Mouse (Mus musculus) G1E (cell line): Measurements from ENCODE around the gene Myrf.

Source experiments
- CTCF ChIP-seq: IDR thresholded peaks from 2 replicates; pipeline ENCODE4 v1.5.1; 2012; ENCODE audit warnings: low read depth, low read length, inconsistent platforms, mixed read lengths
- GATA1 ChIP-seq: IDR thresholded peaks from 2 replicates; pipeline ENCODE4 v1.6.1; 2012; ENCODE audit warnings: borderline replicate concordance, low read length, inconsistent platforms, mixed read lengths
- POLR2AphosphoS5 ChIP-seq: IDR thresholded peaks from 2 replicates; pipeline ENCODE4 v1.6.1; 2012; ENCODE audit warnings: low read depth, low read length, inconsistent platforms; ENCODE audit not compliant: insufficient replicate concordance
- TAL1 ChIP-seq: conservative IDR thresholded peaks from 2 replicates; pipeline ENCODE4 v1.6.1; 2012; ENCODE audit warnings: low read depth, low read length, inconsistent platforms, mixed read lengths

DNA sequence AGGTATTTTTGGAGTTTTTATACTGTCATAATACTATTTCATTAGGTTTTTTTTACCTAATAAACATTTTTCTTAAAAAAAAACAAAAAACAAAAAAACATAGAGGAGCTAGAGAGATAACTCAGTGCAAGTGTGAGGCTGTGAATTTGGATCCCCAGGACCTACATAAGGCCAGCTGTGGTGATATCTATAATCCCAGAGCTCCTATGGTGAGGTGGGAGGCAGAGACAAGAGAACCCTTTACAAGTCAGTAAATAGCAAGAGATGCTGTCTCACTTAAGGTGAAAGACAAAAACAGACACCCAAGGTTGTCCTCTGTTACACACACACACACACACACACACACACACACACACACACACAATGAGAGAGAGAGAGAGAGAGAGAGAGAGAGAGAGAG is 71.4 kb downstream of the Myrf start:
- TF ChIP-seq CTCF, result no peak
- no peak for TF ChIP-seq GATA1
- no peak for TF ChIP-seq TAL1
- TF ChIP-seq POLR2AphosphoS5, result no peak
